Mouse (Mus musculus) erythroblast, embryonic 14.5 days (primary cell): ENCODE results near the gene Crlf3.

Source experiments
- GATA1 ChIP-seq: IDR thresholded peaks from 2 replicates; pipeline ENCODE4 v1.6.1; 2012; ENCODE audit warnings: low read length, inconsistent platforms, mixed read lengths
- TAL1 ChIP-seq: IDR thresholded peaks from 3 replicates; pipeline ENCODE4 v1.6.1; 2012; ENCODE audit warnings: low read length, inconsistent platforms, mixed read lengths

- no peak for TF ChIP-seq TAL1
- no peak for TF ChIP-seq GATA1
These were observed 8.4 kb upstream of the Crlf3 start, which contains the start of gene Atad5 for GRCm38 (mm10) chr11:80088917-80089816.
